Mouse (Mus musculus): Measurements from ENCODE around the gene Tor1aip2.

DNA sequence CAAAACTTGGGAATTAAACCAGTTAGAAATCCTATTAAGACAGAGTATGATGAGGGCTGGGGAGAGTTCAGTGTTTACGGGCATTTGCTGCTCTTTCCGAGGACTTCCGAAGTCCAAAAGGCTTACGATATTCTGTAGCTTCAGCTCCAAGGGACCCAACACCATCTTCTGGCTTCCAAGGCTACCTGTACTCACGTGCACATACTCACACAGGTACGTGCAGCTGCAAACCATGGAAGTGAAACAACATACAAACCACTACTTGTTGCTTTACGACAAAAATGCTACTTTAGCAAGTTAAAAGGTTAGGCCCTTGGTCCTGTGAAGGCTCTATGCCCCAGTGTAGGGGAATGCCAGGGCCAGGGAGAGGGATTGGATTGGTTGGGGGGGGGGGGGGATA, 1.3 kb upstream of the Tor1aip2 start:
- no peak for TF ChIP-seq BHLHE40 (IDR thresholded peaks at IDR 0.05; ENCODE audit: low read depth, low read length)
- no peak for TF ChIP-seq MYC (IDR thresholded peaks at IDR 0.05; ENCODE audit: low read depth, low read length)
- no peak for TF ChIP-seq CTCF (conservative IDR thresholded peaks at IDR 0.05 in 1 of 2, IDR thresholded peaks at IDR 0.05 in 1 of 2; ENCODE audit: low read depth in 2 of 2, low read length in 2 of 2)
- no peak for TF ChIP-seq GABPA (IDR thresholded peaks at IDR 0.05; ENCODE audit: insufficient replicate concordance, low read depth, low read length)
- TF ChIP-seq USF1 (IDR thresholded peaks at IDR 0.05; ENCODE audit: low read depth, low read length): no peak
- TF ChIP-seq POLR2A (IDR thresholded peaks at IDR 0.05; ENCODE audit: low read depth, low read length): no peak
- no peak for TF ChIP-seq CHD2 (IDR thresholded peaks at IDR 0.05; ENCODE audit: low read length)
- no peak for TF ChIP-seq ZC3H11A (IDR thresholded peaks at IDR 0.05; ENCODE audit: low read depth, low read length)
- TF ChIP-seq PAX5 (IDR thresholded peaks at IDR 0.05; ENCODE audit: low read length): no peak
- TF ChIP-seq E2F4 (IDR thresholded peaks at IDR 0.05; ENCODE audit: insufficient replicate concordance, low read depth, low read length): no peak
- TF ChIP-seq MAX (IDR thresholded peaks at IDR 0.05; ENCODE audit: low read length): no peak
- TF ChIP-seq RCOR1 (conservative IDR thresholded peaks at IDR 0.05; ENCODE audit: low read depth, low read length): no peak
- TF ChIP-seq ZMIZ1 (IDR thresholded peaks at IDR 0.05; ENCODE audit: low read depth, low read length): no peak
- no peak for TF ChIP-seq SIN3A (IDR thresholded peaks at IDR 0.05; ENCODE audit: low read length)
